ENCODE assay signal across 8 mouse cellular contexts in genomic region chr1:36367698-36368097, GRCm38 (mm10). TPM values are rescaled to one million over a fixed set of nuclear protein-coding genes. Genes with fewer than 3 reads are reported as not detected.
DNase-seq lines count a peak whose midpoint lies in the region; ATAC-seq and TF ChIP-seq lines count a peak whose summit lies in the region.

No protein-coding gene starts in this region.

- peaks cover 32% of the 10 kb centered on the region for H3K36me3 ChIP-seq in heart, embryonic 12.5 days
- H3K36me3 ChIP-seq in G1E (replicated peaks) = peaks cover 47% of the 10 kb centered on the region
- peaks cover 15% of the 10 kb centered on the region for H3K36me3 ChIP-seq in forebrain, embryonic 15.5 days
- peaks cover 22% of the 10 kb centered on the region for H3K36me3 ChIP-seq in limb, embryonic 15.5 days
- H3K36me3 ChIP-seq in stomach, embryonic 16.5 days (ENCODE audit: control insufficient read depth, insufficient read depth, low read length) = 0 out of 2 replicates have a peak, but pooled peaks cover 5% of the 10 kb centered on the region

- H3K9me3 ChIP-seq in heart, embryonic 12.5 days (replicated peaks) = no peaks in the 10 kb centered on the region
- no peaks in the 10 kb centered on the region for H3K9me3 ChIP-seq in G1E (replicated peaks)
- H3K9me3 ChIP-seq in forebrain, embryonic 15.5 days = no peaks in the 10 kb centered on the region
- H3K9me3 ChIP-seq in limb, embryonic 15.5 days = no peaks in the 10 kb centered on the region
- no peaks in the 10 kb centered on the region for H3K9me3 ChIP-seq in stomach, embryonic 16.5 days (replicated peaks; ENCODE audit: control insufficient read depth, low read length)

- H3K9ac ChIP-seq in heart, embryonic 12.5 days = peak overlapping the region; percentile 97
- H3K9ac ChIP-seq in forebrain, embryonic 15.5 days (replicated peaks) = peak overlapping the region; percentile 83
- peak overlapping the region; percentile 95 for H3K9ac ChIP-seq in limb, embryonic 15.5 days
- peak overlapping the region; percentile 96 for H3K9ac ChIP-seq in stomach, embryonic 16.5 days (ENCODE audit: low read length)

- no peak for ATAC-seq in heart, embryonic 12.5 days (ENCODE audit: insufficient number of reproducible peaks, low FRiP score)
- ATAC-seq in G1E (ENCODE audit: extremely low read depth, insufficient number of reproducible peaks, low FRiP score, poor library complexity, severe bottlenecking) = no peak
- ATAC-seq in forebrain, embryonic 15.5 days (replicated peaks) = no peak
- ATAC-seq in limb, embryonic 15.5 days (ENCODE audit: insufficient number of reproducible peaks, low FRiP score, low TSS enrichment, low read depth) = no peak
- no peak for ATAC-seq in stomach, embryonic 16.5 days (ENCODE audit: insufficient read depth, low FRiP score)
- ATAC-seq in megakaryocyte progenitor cell, adult 5-6 weeks (replicated peaks; ENCODE audit: poor library complexity) = no peak

- H3K4me1 ChIP-seq in heart, embryonic 12.5 days (replicated peaks) = peaks cover 15% of the 10 kb centered on the region
- peaks cover 47% of the 10 kb centered on the region for H3K4me1 ChIP-seq in G1E (ENCODE audit: insufficient read depth, low read depth, low read length)
- peaks cover 18% of the 10 kb centered on the region for H3K4me1 ChIP-seq in forebrain, embryonic 15.5 days
- H3K4me1 ChIP-seq in limb, embryonic 15.5 days = peaks cover 13% of the 10 kb centered on the region
- H3K4me1 ChIP-seq in stomach, embryonic 16.5 days (ENCODE audit: control insufficient read depth, insufficient read depth, low read length) = peaks cover 9% of the 10 kb centered on the region

- H3K4me2 ChIP-seq in heart, embryonic 12.5 days = peak overlapping the region; percentile 86
- H3K4me2 ChIP-seq in forebrain, embryonic 15.5 days (replicated peaks) = peak overlapping the region; percentile 74
- peak overlapping the region; percentile 45 for H3K4me2 ChIP-seq in limb, embryonic 15.5 days
- H3K4me2 ChIP-seq in stomach, embryonic 16.5 days (ENCODE audit: low read depth, low read length) = peak overlapping the region; percentile 85

- no peak for DNase-seq in heart, postnatal 14 days
- peak; percentile 22 for DNase-seq in G1E (ENCODE audit: low spot score)
- DNase-seq in adrenal gland, adult 8-10 months = no peak

- peak overlapping the region; percentile 77 for H3K4me3 ChIP-seq in heart, embryonic 12.5 days
- peak overlapping the region; percentile 78 for H3K4me3 ChIP-seq in G1E (ENCODE audit: low read depth, low read length)
- H3K4me3 ChIP-seq in forebrain, embryonic 15.5 days = peak overlapping the region; percentile 81
- H3K4me3 ChIP-seq in limb, embryonic 15.5 days = peak overlapping the region; percentile 92
- H3K4me3 ChIP-seq in stomach, embryonic 16.5 days (replicated peaks; ENCODE audit: low read length) = peak overlapping the region; percentile 90

- WGBS in heart, embryonic 12.5 days = 48% methylated on average over 12 of the region's 12 CpGs
- 52% methylated on average over 12 of the region's 12 CpGs for WGBS in forebrain, embryonic 15.5 days
- 48% methylated on average over 12 of the region's 12 CpGs for WGBS in limb, embryonic 15.5 days
- 40% methylated on average over 12 of the region's 12 CpGs for WGBS in stomach, embryonic 16.5 days

- no peaks in the 10 kb centered on the region for H3K27me3 ChIP-seq in heart, embryonic 12.5 days (replicated peaks)
- H3K27me3 ChIP-seq in G1E (ENCODE audit: insufficient read depth, low read length) = peaks cover 8% of the 10 kb centered on the region
- H3K27me3 ChIP-seq in forebrain, embryonic 15.5 days = no peaks in the 10 kb centered on the region
- H3K27me3 ChIP-seq in limb, embryonic 15.5 days = no peaks in the 10 kb centered on the region
- H3K27me3 ChIP-seq in stomach, embryonic 16.5 days (ENCODE audit: control insufficient read depth, insufficient read depth, low read length) = no peaks in the 10 kb centered on the region

- TF ChIP-seq CTCF in G1E (IDR thresholded peaks at IDR 0.05; ENCODE audit: low read depth, low read length) = no peak

- intact Hi-C loops in heart, postnatal 14 days (cut with DNase I) = loop anchor here (2.0 to 5.0 kb wide), 2 partner anchors 105 to 125 kb away; no protein-coding TSS in a partner anchor

- no peak overlapping the region for H3K27ac ChIP-seq in heart, embryonic 12.5 days (ENCODE audit: poor library complexity, severe bottlenecking)
- no peak overlapping the region for H3K27ac ChIP-seq in forebrain, embryonic 15.5 days (replicated peaks)
- H3K27ac ChIP-seq in limb, embryonic 15.5 days = no peak overlapping the region
- no peak overlapping the region for H3K27ac ChIP-seq in stomach, embryonic 16.5 days (ENCODE audit: low read length)

RNA-seq across cellular contexts. Expression of gene Kansl3, which starts 1.3 kb away (rescaled TPM):
- 54.2 TPM in 2 replicates for polyA plus RNA-seq in heart, embryonic 12.5 days (2016; fragmentation: Nextera tagmentation; extraction: Ambion mirVana)
- total RNA-seq in heart, postnatal 14 days (2021) = 10 to 100 TPM; 58.8 to 60.5 TPM
- total RNA-seq in G1E (2014; fragmentation: Nextera tagmentation) = 40.9 and 47.3 TPM in 2 replicates
- 43.3 and 48.7 TPM in 2 replicates for total RNA-seq in G1E (2017)
- polyA plus RNA-seq in G1E (2012) = 35.9 and 50.0 TPM in 2 replicates
- polyA plus RNA-seq in forebrain, embryonic 15.5 days (2015; fragmentation: Nextera tagmentation; extraction: Ambion mirVana) = 34.4 and 37.2 TPM in 2 replicates
- polyA plus RNA-seq in limb, embryonic 15.5 days (2015; fragmentation: Nextera tagmentation; extraction: Ambion mirVana) = 39.0 and 40.2 TPM in 2 replicates
- polyA plus RNA-seq in stomach, embryonic 16.5 days (2015; fragmentation: Nextera tagmentation; extraction: Ambion mirVana) = 40.6 and 41.1 TPM in 2 replicates
- total RNA-seq in megakaryocyte progenitor cell, adult 5-6 weeks (2015) = 14.0 and 15.1 TPM in 2 replicates
- total RNA-seq in megakaryocyte progenitor cell, adult 5-6 weeks (2017) = 31.7 and 46.5 TPM in 2 replicates
- 100 to 1,000 TPM in 3 of 4 experiments, 10 to 100 TPM in 1; 86.5 to 139 (median 135) TPM for total RNA-seq in adrenal gland, adult 8-10 months (2022)

RNA-seq across cellular contexts. Expression of gene Fer1l5, which starts 4.4 kb away (rescaled TPM):
- polyA plus RNA-seq in heart, embryonic 12.5 days (2016; fragmentation: Nextera tagmentation; extraction: Ambion mirVana) = 1.2 and 1.3 TPM in 2 replicates
- not detected for total RNA-seq in heart, postnatal 14 days (2021)
- total RNA-seq in G1E (2014; fragmentation: Nextera tagmentation) (not detected in 2 replicates), G1E (2017) (0.06 TPM in 1 of 2 replicates, not detected in the other)
- not detected in 2 replicates for polyA plus RNA-seq in G1E (2012)
- 2.0 TPM in 2 replicates for polyA plus RNA-seq in forebrain, embryonic 15.5 days (2015; fragmentation: Nextera tagmentation; extraction: Ambion mirVana)
- polyA plus RNA-seq in limb, embryonic 15.5 days (2015; fragmentation: Nextera tagmentation; extraction: Ambion mirVana) = 0.78 and 0.98 TPM in 2 replicates
- polyA plus RNA-seq in stomach, embryonic 16.5 days (2015; fragmentation: Nextera tagmentation; extraction: Ambion mirVana) = 0.74 and 0.96 TPM in 2 replicates
- total RNA-seq in megakaryocyte progenitor cell, adult 5-6 weeks (2015) = not detected in 2 replicates
- 0.04 and 0.30 TPM in 2 replicates for total RNA-seq in megakaryocyte progenitor cell, adult 5-6 weeks (2017)
- total RNA-seq in adrenal gland, adult 8-10 months (2022) = 1 to 10 TPM in 2 of 4 experiments, not detected in 2; 1.3 to 1.6 TPM
